Mouse (Mus musculus) hematopoietic stem cell, adult 5-6 weeks (primary cell): ENCODE results near the gene Tm9sf4. TPM values are rescaled to one million over a fixed set of nuclear protein-coding genes. Genes with fewer than 3 reads are reported as not detected.

ENCODE experiments used
- ATAC-seq, 2 experiments: fragments of 125-278 bp in 1 of 2; replicated peaks in 1 of 2; 2 replicates each; pipeline ENCODE4 v1.8.0; 2016 to 2017; ENCODE audit warnings: inconsistent platforms in 2 of 2, mild to moderate bottlenecking in 2 of 2, moderate number of reproducible peaks in 2 of 2, low read depth in 1 of 2, moderate TSS enrichment in 1 of 2; ENCODE audit not compliant: low FRiP score in 2 of 2, poor library complexity in 2 of 2, severe bottlenecking in 2 of 2, insufficient read depth in 1 of 2, low TSS enrichment in 1 of 2
- total RNA-seq: library from RNA; stranded (forward); fragments of 172-1452, 232-1000 nt; gene quantifications from 2 replicates; pipeline ENCODE4 v1.2.3, GENCODE M21; 2017

Tm9sf4 gene
- total RNA-seq, 1 experiment from 2014 or later: 83.4 TPM

- ATAC-seq: no peak
Measured at GRCm38 (mm10) chr2:153228523-153228922, 67.4 kb downstream of the Tm9sf4 start.

GRCm38 (mm10) chr2:153237193-153237592 is 76.1 kb downstream of the Tm9sf4 start:
- no peak for ATAC-seq

GRCm38 (mm10) chr2:153237891-153238290 is 76.8 kb downstream of the Tm9sf4 start:
- no peak for ATAC-seq

GRCm38 (mm10) chr2:153238406-153238805 is 77.3 kb downstream of the Tm9sf4 start:
- ATAC-seq: no peak

- ATAC-seq: no peak; a peak in 1 of 4 replicates
Measured at GRCm38 (mm10) chr2:153239021-153239859, 78.1 kb downstream of the Tm9sf4 start.

GRCm38 (mm10) chr2:153239860-153240480 is 78.9 kb downstream of the Tm9sf4 start:
- ATAC-seq: no peak

GRCm38 (mm10) chr2:153240701-153241235 is 79.7 kb downstream of the Tm9sf4 start:
- peak; percentile 13 to 33; a peak in 2 of 4 replicates for ATAC-seq

- peak; percentile 65 to 71 for ATAC-seq
Measured at GRCm38 (mm10) chr2:153241250-153242014, 80.3 kb downstream of the Tm9sf4 start, which contains the start of the genes Plagl2 and Pofut1. Gene Plagl2, minus strand, starts transcription at chr2:153241426. Gene Pofut1, plus strand, starts transcription at chr2:153241533.

GRCm38 (mm10) chr2:153242156-153242555 is 81.1 kb downstream of the Tm9sf4 start:
- no peak for ATAC-seq

GRCm38 (mm10) chr2:153249751-153250150 is 88.6 kb downstream of the Tm9sf4 start:
- ATAC-seq: no peak

- no peak for ATAC-seq
Measured at GRCm38 (mm10) chr2:153256604-153257003, 95.5 kb downstream of the Tm9sf4 start.

- ATAC-seq: peak; percentile 73 to 82
Measured at GRCm38 (mm10) chr2:153259030-153259863, 98.1 kb downstream of the Tm9sf4 start.

Other genes with a start within 250 kb of the Tm9sf4 start
- not detected in 2 replicates for gene Mylk2, start 250.0 kb upstream of the Tm9sf4 start, total RNA-seq
- not detected in 2 replicates for gene Foxs1, start 228.1 kb upstream of the Tm9sf4 start, total RNA-seq
- gene Dusp15, start 209.6 kb upstream of the Tm9sf4 start, total RNA-seq: not detected in 2 replicates
- gene Ttll9, start 198.8 kb upstream of the Tm9sf4 start, total RNA-seq: not detected in 2 replicates
- 115 and 527 TPM in 2 replicates for gene Pdrg1, start 145.9 kb upstream of the Tm9sf4 start, total RNA-seq
- 0.50 TPM in 1 of 2 replicates, not detected in the other for gene Xkr7, start 129.5 kb upstream of the Tm9sf4 start, total RNA-seq
- gene Ccm2l, start 95.3 kb upstream of the Tm9sf4 start, total RNA-seq: 5.4 and 11.4 TPM in 2 replicates
- 9.0 and 26.3 TPM in 2 replicates for gene Hck, start 52.8 kb upstream of the Tm9sf4 start, total RNA-seq
- 18.2 and 19.4 TPM in 2 replicates for gene Tspyl3, start 64.1 kb downstream of the Tm9sf4 start, total RNA-seq
- 7.3 and 7.8 TPM in 2 replicates for gene Plagl2, start 80.1 kb downstream of the Tm9sf4 start, total RNA-seq
- 23.0 and 29.1 TPM in 2 replicates for gene Pofut1, start 80.2 kb downstream of the Tm9sf4 start, total RNA-seq
- gene Kif3b, start 130.1 kb downstream of the Tm9sf4 start, total RNA-seq: 13.2 and 21.6 TPM in 2 replicates
- gene Asxl1, start 184.5 kb downstream of the Tm9sf4 start, total RNA-seq: 37.1 and 42.8 TPM in 2 replicates